Mouse (Mus musculus): ENCODE data around the gene Coq2. TPM values are rescaled to one million over a fixed set of nuclear protein-coding genes. Genes with fewer than 3 reads are reported as not detected.
A peak's percentile ranks its signal among the peaks of the same experiment; 100 is the strongest.

The Coq2 gene
- total RNA-seq (2021): 10 to 100 TPM; 76.4 to 77.0 TPM
- long read RNA-seq, experiment 1, transcript Coq2-201 (7 exons, 1,743 nt): major isoform, 55 of 92 reads
- long read RNA-seq, experiment 1, partial matches to known transcripts: 3 of 92 reads
- long read RNA-seq, experiment 1, other reads (novel, unspliced or antisense): 33 of 92 reads
- long read RNA-seq, experiment 2, transcript Coq2-201 (7 exons, 1,743 nt): major isoform, 35 of 74 reads
- long read RNA-seq, experiment 2, partial matches to known transcripts: 2 of 74 reads
- long read RNA-seq, experiment 2, other reads (novel, unspliced or antisense): 36 of 74 reads

- H3K27ac ChIP-seq: peak within 1 kb of the TSS; percentile 77
- intact Hi-C loops (cut with DNase I): loop anchor here (1.0 to 5.0 kb wide), 4 partner anchors 92 to 239 kb away; partner anchors contain the start of genes Helq and Mrps18c
- peak; percentile 77 for TF ChIP-seq CTCF (IDR thresholded peaks at IDR 0.05)
- H3K4me3 ChIP-seq: peak within 1 kb of the TSS; percentile 86
- peak; percentile 68 for DNase-seq (ENCODE audit: extremely low spot score in 1 of 2, low spot score in 2 of 2)
Observed at GRCm38 (mm10) chr5:100674711-100675376, at the start of gene Coq2. Coq2 (minus strand) TSS chr5:100675140.

GRCm38 (mm10) chr5:100719235-100720088, 44.5 kb upstream of the Coq2 start, which contains the start of gene Hpse:
Hpse (minus strand) TSS chr5:100719716.
- intact Hi-C loops (cut with DNase I): no loop called here
- TF ChIP-seq CTCF (IDR thresholded peaks at IDR 0.05): no peak
- Histone ChIP-seq H3K27ac (no peak within 1 kb of the TSS), H3K4me3 (peak within 1 kb of the TSS; percentile 48)
- DNase-seq (ENCODE audit: extremely low spot score in 1 of 2, low spot score in 2 of 2): peak; percentile 14 to 24

- DNase-seq (ENCODE audit: extremely low spot score in 1 of 2, low spot score in 2 of 2): no peak
- Histone ChIP-seq H3K27ac (no peak overlapping the region), H3K4me3 (no peak overlapping the region)
- intact Hi-C loops (cut with DNase I): no loop called here
- no peak for TF ChIP-seq CTCF (IDR thresholded peaks at IDR 0.05)
Observed at GRCm38 (mm10) chr5:100716762-100717161, 41.8 kb upstream of the Coq2 start.

GRCm38 (mm10) chr5:100711219-100711618, 36.3 kb upstream of the Coq2 start:
- Histone ChIP-seq H3K27ac (no peak overlapping the region), H3K4me3 (no peak overlapping the region)
- no peak for DNase-seq (ENCODE audit: extremely low spot score in 1 of 2, low spot score in 2 of 2)
- intact Hi-C loops (cut with DNase I): no loop called here
- no peak for TF ChIP-seq CTCF (IDR thresholded peaks at IDR 0.05)

- Histone ChIP-seq H3K27ac (no peak overlapping the region), H3K4me3 (no peak overlapping the region)
- no peak for DNase-seq (ENCODE audit: extremely low spot score in 1 of 2, low spot score in 2 of 2)
- TF ChIP-seq CTCF (IDR thresholded peaks at IDR 0.05): no peak
- intact Hi-C loops (cut with DNase I): no loop called here
Observed at GRCm38 (mm10) chr5:100710012-100710411, 35.1 kb upstream of the Coq2 start.

GRCm38 (mm10) chr5:100709035-100709434, 34.1 kb upstream of the Coq2 start:
- no peak overlapping the region for H3K4me3 ChIP-seq
- no peak for TF ChIP-seq CTCF (IDR thresholded peaks at IDR 0.05)
- intact Hi-C loops (cut with DNase I): no loop called here
- no peak overlapping the region for H3K27ac ChIP-seq
- no peak for DNase-seq (ENCODE audit: extremely low spot score in 1 of 2, low spot score in 2 of 2)

- H3K4me3 ChIP-seq: no peak overlapping the region
- intact Hi-C loops (cut with DNase I): no loop called here
- no peak for DNase-seq (ENCODE audit: extremely low spot score in 1 of 2, low spot score in 2 of 2)
- no peak for TF ChIP-seq CTCF (IDR thresholded peaks at IDR 0.05)
- H3K27ac ChIP-seq: no peak overlapping the region
Observed at GRCm38 (mm10) chr5:100706675-100707074, 31.7 kb upstream of the Coq2 start.

GRCm38 (mm10) chr5:100704272-100704671, 29.3 kb upstream of the Coq2 start:
- no peak; the same call in 1 of the 2 replicates for TF ChIP-seq CTCF (IDR thresholded peaks at IDR 0.05)
- Histone ChIP-seq H3K4me3 (no peak overlapping the region), H3K27ac (no peak overlapping the region)
- DNase-seq (ENCODE audit: extremely low spot score in 1 of 2, low spot score in 2 of 2): no peak
- intact Hi-C loops (cut with DNase I): no loop called here

GRCm38 (mm10) chr5:100702325-100702724, 27.4 kb upstream of the Coq2 start:
- DNase-seq (ENCODE audit: extremely low spot score in 1 of 2, low spot score in 2 of 2): no peak
- intact Hi-C loops (cut with DNase I): no loop called here
- no peak overlapping the region for H3K4me3 ChIP-seq
- no peak for TF ChIP-seq CTCF (IDR thresholded peaks at IDR 0.05)
- no peak overlapping the region for H3K27ac ChIP-seq

GRCm38 (mm10) chr5:100700861-100701620, 26.1 kb upstream of the Coq2 start:
- Histone ChIP-seq H3K27ac (no peak overlapping the region), H3K4me3 (no peak overlapping the region)
- intact Hi-C loops (cut with DNase I): no loop called here
- DNase-seq (ENCODE audit: extremely low spot score in 1 of 2, low spot score in 2 of 2): no peak
- no peak for TF ChIP-seq CTCF (IDR thresholded peaks at IDR 0.05)

GRCm38 (mm10) chr5:100697886-100698285, 22.9 kb upstream of the Coq2 start:
- no peak for TF ChIP-seq CTCF (IDR thresholded peaks at IDR 0.05)
- intact Hi-C loops (cut with DNase I): no loop called here
- no peak overlapping the region for H3K27ac ChIP-seq

More at GRCm38 (mm10) chr5:100697886-100698285, 22.9 kb upstream of the Coq2 start:
- no peak for DNase-seq (ENCODE audit: extremely low spot score in 1 of 2, low spot score in 2 of 2)
- H3K4me3 ChIP-seq: no peak overlapping the region

Data from left cerebral cortex, adult 2 months (tissue).